Mouse (Mus musculus) lung, postnatal 0 days (tissue): ENCODE measurements around the gene A230050P20Rik. TPM values are rescaled to one million over a fixed set of nuclear protein-coding genes. Genes with fewer than 3 reads are reported as not detected.
A peak's percentile ranks its signal among the peaks of the same experiment; 100 is the strongest.

Source experiments
- ATAC-seq: fragments of 200-750 bp; cut with Nextera tagmentation; 2 replicates; pipeline ENCODE4 v1.8.0; 2017; ENCODE audit warnings: moderate library complexity
- DNase-seq: peaks from one replicate; pipeline ENCODE4 v3.0.0-alpha.2; 2016; ENCODE audit warnings: low spot score
- H3K27ac ChIP-seq: fragments of 300-500 bp; sonication (generic); 2 replicates; pipeline ENCODE4 v1.5.1; 2014; ENCODE audit warnings: antibody characterized with exemption, mild to moderate bottlenecking, low read length, mixed read lengths
- H3K27me3 ChIP-seq: fragments of 300-500 bp; sonication (generic); replicated peaks from 2 replicates; pipeline ENCODE4 v1.6.1; 2014; ENCODE audit warnings: low read length, mixed read lengths; ENCODE audit not compliant: insufficient read depth
- H3K36me3 ChIP-seq: fragments of 300-500 bp; sonication (generic); 2 replicates; pipeline ENCODE4 v1.6.1; 2014; ENCODE audit warnings: low read length, mixed read lengths; ENCODE audit not compliant: insufficient read depth
- H3K4me1 ChIP-seq: fragments of 300-500 bp; sonication (generic); 2 replicates; pipeline ENCODE4 v1.6.1; 2014; ENCODE audit warnings: antibody characterized with exemption, low read depth, low read length, mixed read lengths; ENCODE audit not compliant: insufficient read depth
- H3K4me2 ChIP-seq: fragments of 300-500 bp; sonication (generic); replicated peaks from 2 replicates; pipeline ENCODE4 v1.6.1; 2014; ENCODE audit warnings: low read depth, mild to moderate bottlenecking, low read length, moderate library complexity, mixed read lengths
- H3K4me3 ChIP-seq: fragments of 300-500 bp; sonication (generic); 2 replicates; pipeline ENCODE4 v1.5.1; 2014; ENCODE audit warnings: low read depth, low read length
- H3K9ac ChIP-seq: fragments of 300-500 bp; sonication (generic); replicated peaks from 2 replicates; pipeline ENCODE4 v1.6.1; 2014; ENCODE audit warnings: low read depth, mild to moderate bottlenecking
- H3K9me3 ChIP-seq: fragments of 300-500 bp; sonication (generic); 2 replicates; pipeline ENCODE4 v1.6.1; 2016; ENCODE audit warnings: low read length, mixed read lengths
- CTCF ChIP-seq: IDR thresholded peaks from 2 replicates; pipeline ENCODE4 v1.5.1; 2016; ENCODE audit warnings: antibody characterized with exemption, mild to moderate bottlenecking
- EP300 ChIP-seq: IDR thresholded peaks from 2 replicates; pipeline ENCODE4 v1.6.1; 2016; ENCODE audit warnings: antibody characterized with exemption, mild to moderate bottlenecking, control low read depth
- WGBS: fragments of 180-500 bp; shearing (Covaris S2); extraction: QIAGEN DNeasy Blood & Tissue Kit; methylation state at CpG from one replicate; pipeline ENCODE4 v1.1.7; 2014; 5-methylcytosine and 5-hydroxymethylcytosine counted together
- polyA plus RNA-seq: library from polyadenylated mRNA; unstranded; fragments of >200 nt; fragmentation: Nextera tagmentation; extraction: Ambion mirVana; gene quantifications from 2 replicates; pipeline ENCODE4 v1.2.1, GENCODE M21; 2015

Gene A230050P20Rik
- polyA plus RNA-seq, 1 experiment from 2014 or later, result 9.3 TPM

- Histone ChIP-seq H3K27ac (no peak overlapping the region), H3K4me2 (peak overlapping the region; percentile 54), H3K27me3 (no peaks in the 10 kb centered on the region), H3K4me3 (peak overlapping the region; percentile 26), H3K36me3 (0 out of 2 replicates have a peak, but pooled peaks cover 7% of the 10 kb centered on the region), H3K9ac (0 out of 2 replicates have a peak overlapping the region, but pooled peaks have one; percentile 5), H3K9me3 (no peaks in the 10 kb centered on the region), H3K4me1 (no peaks in the 10 kb centered on the region)
- WGBS, result 35% methylated on average over 14 of the region's 14 CpGs
- no peak for ATAC-seq
- TF ChIP-seq CTCF (no peak), EP300 (no peak)
- DNase-seq, result no peak
These were observed 8.9 kb downstream of the A230050P20Rik start for GRCm38 (mm10) chr9:20877118-20878040.

- H3K36me3 ChIP-seq, result 0 out of 2 replicates have a peak, but pooled peaks cover 5% of the 10 kb centered on the region
- H3K4me2 ChIP-seq, result peak overlapping the region; percentile 54
- no peaks in the 10 kb centered on the region for H3K9me3 ChIP-seq
- under 1% methylated on average over 60 of the region's 69 CpGs for WGBS
- H3K4me3 ChIP-seq, result peak overlapping the region; percentile 26
- H3K4me1 ChIP-seq, result no peaks in the 10 kb centered on the region
- peak; percentile 99 for DNase-seq
- no peaks in the 10 kb centered on the region for H3K27me3 ChIP-seq
- TF ChIP-seq CTCF (peak; percentile 98), EP300 (no peak)
- ATAC-seq, result peak; percentile 96
- peak overlapping the region; percentile 72 for H3K27ac ChIP-seq
- 0 out of 2 replicates have a peak overlapping the region, but pooled peaks have one; percentile 21 for H3K9ac ChIP-seq
These were observed 9.7 kb downstream of the A230050P20Rik start for GRCm38 (mm10) chr9:20878041-20878709.

- peak overlapping the region; percentile 72 for H3K27ac ChIP-seq
- ATAC-seq (no peak), DNase-seq (no peak)
- H3K36me3 ChIP-seq, result no peaks in the 10 kb centered on the region
- 13% methylated on average over 10 of the region's 10 CpGs for WGBS
- TF ChIP-seq CTCF (no peak), EP300 (no peak)
- no peaks in the 10 kb centered on the region for H3K9me3 ChIP-seq
- peak overlapping the region; percentile 21 for H3K4me3 ChIP-seq
- no peaks in the 10 kb centered on the region for H3K4me1 ChIP-seq
- H3K27me3 ChIP-seq, result no peaks in the 10 kb centered on the region
- H3K4me2 ChIP-seq, result peak overlapping the region; percentile 54
- H3K9ac ChIP-seq, result 0 out of 2 replicates have a peak overlapping the region, but pooled peaks have one; percentile 21
These were observed 10.2 kb downstream of the A230050P20Rik start for GRCm38 (mm10) chr9:20878710-20879065.

GRCm38 (mm10) chr9:20879097-20879792 is 10.8 kb downstream of the A230050P20Rik start, which contains the start of gene Angptl6:
TSS of gene Angptl6 (minus strand) at chr9:20879727.
- Histone ChIP-seq H3K9ac (0 out of 2 replicates have a peak within 1 kb of the TSS, but pooled peaks have one; percentile 21), H3K9me3 (no peaks in the 10 kb centered on the region), H3K4me2 (peak within 1 kb of the TSS; percentile 54), H3K4me3 (peak within 1 kb of the TSS; percentile 21), H3K27me3 (no peaks in the 10 kb centered on the region), H3K36me3 (no peaks in the 10 kb centered on the region), H3K4me1 (no peaks in the 10 kb centered on the region), H3K27ac (peak within 1 kb of the TSS; percentile 72)
- DNase-seq (no peak), ATAC-seq (no peak)
- TF ChIP-seq CTCF (no peak), EP300 (no peak)
- 82% methylated on average over 13 of the region's 13 CpGs for WGBS

GRCm38 (mm10) chr9:20886563-20886962 is 18.1 kb downstream of the A230050P20Rik start:
- Histone ChIP-seq H3K36me3 (peaks cover 6% of the 10 kb centered on the region; the same call in 1 of the 2 replicates), H3K27ac (no peak overlapping the region), H3K4me1 (no peaks in the 10 kb centered on the region), H3K4me3 (no peak overlapping the region), H3K9me3 (no peaks in the 10 kb centered on the region), H3K4me2 (no peak overlapping the region), H3K9ac (no peak overlapping the region), H3K27me3 (no peaks in the 10 kb centered on the region)
- DNase-seq (no peak), ATAC-seq (no peak)
- TF ChIP-seq EP300, result no peak
- no peak for TF ChIP-seq CTCF
- WGBS, result 93% methylated on average over 2 of the region's 2 CpGs
